Mouse (Mus musculus) midbrain, embryonic 12.5 days (tissue): ENCODE results near the gene Pnma5. TPM values are rescaled to one million over a fixed set of nuclear protein-coding genes. Genes with fewer than 3 reads are reported as not detected.
"Not testable (repeated sequence)": the region's sequence is repeated elsewhere in the genome, so short reads cannot be mapped to it uniquely, and the experiment has no call there.

Source experiments
- ATAC-seq: fragments of 200-750 bp; cut with Nextera tagmentation; 2 replicates; pipeline ENCODE4 v1.8.0; 2017; ENCODE audit warnings: low read depth, moderate TSS enrichment, moderate library complexity; ENCODE audit not compliant: low FRiP score
- H3K27ac ChIP-seq: fragments of 300-500 bp; sonication (generic); replicated peaks from 2 replicates; pipeline ENCODE4 v1.5.1; 2016; ENCODE audit warnings: mild to moderate bottlenecking
- H3K27me3 ChIP-seq: fragments of 300-500 bp; sonication (generic); 2 replicates; pipeline ENCODE4 v1.6.1; 2016; ENCODE audit warnings: mild to moderate bottlenecking
- H3K36me3 ChIP-seq: fragments of 300-500 bp; sonication (generic); 2 replicates; pipeline ENCODE4 v1.6.1; 2016
- H3K4me1 ChIP-seq: fragments of 300-500 bp; sonication (generic); 2 replicates; pipeline ENCODE4 v1.6.1; 2016
- H3K4me2 ChIP-seq: fragments of 300-500 bp; sonication (generic); replicated peaks from 2 replicates; pipeline ENCODE4 v1.6.1; 2016; ENCODE audit warnings: mild to moderate bottlenecking, moderate library complexity
- H3K4me3 ChIP-seq: fragments of 300-500 bp; sonication (generic); 2 replicates; pipeline ENCODE4 v1.5.1; 2016; ENCODE audit warnings: mild to moderate bottlenecking
- H3K9ac ChIP-seq: fragments of 300-500 bp; sonication (generic); replicated peaks from 2 replicates; pipeline ENCODE4 v1.6.1; 2016; ENCODE audit warnings: mild to moderate bottlenecking, moderate library complexity
- H3K9me3 ChIP-seq: fragments of 300-500 bp; sonication (generic); 2 replicates; pipeline ENCODE4 v1.6.1; 2016; ENCODE audit warnings: mild to moderate bottlenecking
- WGBS: fragments of 180-500 bp; shearing (Covaris S2); methylation state at CpG from one replicate; pipeline ENCODE4 v1.1.7; 2016; 5-methylcytosine and 5-hydroxymethylcytosine counted together
- polyA plus RNA-seq: library from polyadenylated mRNA; unstranded; fragments of >200 nt; fragmentation: Nextera tagmentation; extraction: Ambion mirVana; gene quantifications from 2 replicates; pipeline ENCODE4 v1.2.1, GENCODE M21; 2016

Gene Pnma5
- polyA plus RNA-seq = 0.14 TPM in 1 of 2 replicates, not detected in the other

DNA sequence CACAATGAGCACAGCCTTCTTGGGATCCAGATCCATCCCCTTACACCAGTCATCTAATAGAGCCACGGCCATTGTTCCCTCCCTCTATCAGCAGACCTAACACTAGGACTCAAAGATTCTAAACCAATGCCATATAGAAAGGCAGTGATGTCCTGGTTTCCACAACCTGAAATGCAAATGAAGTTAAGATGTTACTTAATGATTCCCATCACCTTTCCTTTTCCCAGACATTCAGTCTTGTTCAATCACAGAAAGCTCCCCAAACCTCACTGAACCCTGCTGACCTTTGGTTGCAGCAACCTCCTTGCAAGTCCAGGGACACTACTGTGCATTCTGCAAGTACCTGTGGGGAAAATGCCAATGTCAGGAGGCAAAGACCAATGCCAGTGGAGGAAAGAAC, at the start of gene Pnma5:
Gene Pnma5, minus strand, starts transcription at position 101 of the 400 bp plus-strand sequence.
- Histone ChIP-seq H3K9me3 (no peaks in the 10 kb centered on the region), H3K4me2 (no peak within 1 kb of the TSS), H3K4me3 (no peak within 1 kb of the TSS), H3K36me3 (no peaks in the 10 kb centered on the region), H3K27me3 (no peaks in the 10 kb centered on the region), H3K9ac (no peak within 1 kb of the TSS), H3K4me1 (no peaks in the 10 kb centered on the region), H3K27ac (no peak within 1 kb of the TSS)
- 81% methylated on average over 1 of the region's 1 CpGs for WGBS
- no peak for ATAC-seq

DNA sequence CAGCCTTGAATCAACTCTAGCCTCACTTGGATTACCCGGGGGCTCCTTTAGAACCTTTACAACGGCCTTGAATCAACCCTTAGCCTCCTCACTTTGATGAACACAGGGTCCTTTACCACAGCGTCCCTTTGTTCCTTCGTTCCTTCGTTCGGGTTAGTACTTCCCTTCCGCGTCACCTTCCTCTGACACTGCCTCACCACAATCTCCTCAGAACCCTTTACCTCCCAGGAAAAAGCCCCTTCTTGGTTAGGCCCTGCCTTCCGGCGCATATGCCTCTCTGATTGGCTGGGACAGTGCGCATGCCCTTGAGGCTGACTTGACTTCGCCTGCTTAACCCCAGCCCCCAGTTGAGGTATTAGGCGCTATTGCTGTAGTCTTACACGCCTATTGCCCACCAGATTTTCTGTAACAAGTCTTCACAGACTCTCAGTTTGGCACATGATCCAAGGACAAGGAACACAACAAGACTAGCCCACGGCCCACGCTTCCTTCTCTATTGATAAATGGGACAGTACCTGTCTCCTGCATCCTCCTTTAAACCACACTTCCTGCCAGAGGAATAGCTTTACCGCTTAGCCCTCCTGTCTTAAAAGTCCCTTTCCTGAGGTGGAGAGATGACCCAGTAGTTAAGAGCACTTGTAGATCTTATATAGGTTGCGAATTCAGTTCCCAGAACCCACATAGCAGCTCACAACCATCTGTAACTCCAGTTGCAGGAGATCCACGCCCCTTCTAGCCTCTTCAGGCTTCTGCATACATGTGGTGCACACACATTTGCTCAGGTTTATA, 45.6 kb upstream of the Pnma5 start, which contains the start of gene Xlr4a:
Gene Xlr4a, minus strand, starts transcription at position 212 of the 789 bp plus-strand sequence.
- not testable (repeated sequence) for H3K4me1 ChIP-seq, H3K4me3 ChIP-seq, H3K36me3 ChIP-seq, H3K27ac ChIP-seq, ATAC-seq, H3K4me2 ChIP-seq, H3K9ac ChIP-seq, H3K9me3 ChIP-seq, H3K27me3 ChIP-seq
- 84% methylated on average over 19 of the region's 19 CpGs for WGBS

DNA sequence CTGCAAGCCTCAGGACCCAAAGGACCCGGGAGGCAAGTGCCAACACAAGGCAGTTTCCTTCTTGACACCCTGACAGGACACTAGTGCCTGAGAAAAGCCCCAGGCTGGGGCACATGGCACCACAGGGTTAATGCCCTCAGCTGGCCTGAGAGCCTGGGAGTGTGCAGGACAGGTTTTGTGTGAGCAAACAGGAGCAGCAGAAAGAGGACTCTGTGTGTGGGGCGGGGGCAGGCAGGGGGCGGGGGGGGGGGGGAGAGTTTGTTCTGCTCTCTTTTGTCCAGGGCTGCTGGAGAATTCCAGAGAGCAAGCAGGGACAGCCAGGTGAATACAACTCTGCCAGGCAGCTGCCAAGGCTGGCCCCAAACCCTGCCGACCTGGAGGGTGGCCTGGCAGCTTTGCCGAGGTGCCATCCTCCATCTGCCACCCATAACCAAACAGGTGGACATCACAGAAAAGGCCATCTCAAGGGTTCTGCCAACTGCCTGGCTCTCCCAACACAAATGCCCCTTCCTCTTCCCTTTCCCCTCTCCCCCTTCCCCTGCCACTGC, 29.9 kb upstream of the Pnma5 start:
- H3K4me2 ChIP-seq, H3K36me3 ChIP-seq: not testable (repeated sequence)

DNA sequence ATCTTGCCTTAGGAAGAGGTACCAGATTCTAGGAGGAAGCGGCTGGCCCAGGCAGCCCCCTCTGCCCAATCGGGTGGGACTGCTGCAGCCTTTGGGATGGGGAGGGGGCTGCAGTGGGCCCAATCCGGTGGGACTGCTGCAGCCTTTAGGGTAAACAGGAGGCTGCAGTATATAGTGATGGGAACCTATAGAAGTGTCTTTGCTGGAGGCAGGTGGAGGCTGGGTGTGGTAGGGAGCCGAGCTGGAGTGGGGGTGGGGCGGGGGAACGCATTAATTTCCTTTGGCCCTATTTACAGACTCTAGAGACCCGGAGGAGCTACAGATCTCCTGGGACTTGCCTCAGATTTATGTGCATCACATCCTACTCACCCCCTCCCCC, 27.5 kb upstream of the Pnma5 start, which contains the start of gene Pnma3:
Gene Pnma3, plus strand, starts transcription at position 373 of the 379 bp plus-strand sequence.
- H3K4me3 ChIP-seq = peak within 1 kb of the TSS; percentile 37
- WGBS = 34% methylated on average over 6 of the region's 7 CpGs
- no peaks in the 10 kb centered on the region for H3K9me3 ChIP-seq
- peak within 1 kb of the TSS; percentile 41; the same call in 1 of the 2 replicates for H3K9ac ChIP-seq
- no peaks in the 10 kb centered on the region for H3K27me3 ChIP-seq
- H3K36me3 ChIP-seq = no peaks in the 10 kb centered on the region
- ATAC-seq = peak; percentile 72
- peak within 1 kb of the TSS; percentile 55 for H3K4me2 ChIP-seq
- no peak within 1 kb of the TSS for H3K27ac ChIP-seq
- no peaks in the 10 kb centered on the region for H3K4me1 ChIP-seq

More for the DNA sequence above, 29.9 kb upstream of the Pnma5 start:
- not testable (repeated sequence) for H3K9me3 ChIP-seq, H3K27me3 ChIP-seq, H3K27ac ChIP-seq, H3K9ac ChIP-seq, ATAC-seq, H3K4me1 ChIP-seq, H3K4me3 ChIP-seq
- WGBS = 80% methylated on average over 2 of the region's 5 CpGs

DNA sequence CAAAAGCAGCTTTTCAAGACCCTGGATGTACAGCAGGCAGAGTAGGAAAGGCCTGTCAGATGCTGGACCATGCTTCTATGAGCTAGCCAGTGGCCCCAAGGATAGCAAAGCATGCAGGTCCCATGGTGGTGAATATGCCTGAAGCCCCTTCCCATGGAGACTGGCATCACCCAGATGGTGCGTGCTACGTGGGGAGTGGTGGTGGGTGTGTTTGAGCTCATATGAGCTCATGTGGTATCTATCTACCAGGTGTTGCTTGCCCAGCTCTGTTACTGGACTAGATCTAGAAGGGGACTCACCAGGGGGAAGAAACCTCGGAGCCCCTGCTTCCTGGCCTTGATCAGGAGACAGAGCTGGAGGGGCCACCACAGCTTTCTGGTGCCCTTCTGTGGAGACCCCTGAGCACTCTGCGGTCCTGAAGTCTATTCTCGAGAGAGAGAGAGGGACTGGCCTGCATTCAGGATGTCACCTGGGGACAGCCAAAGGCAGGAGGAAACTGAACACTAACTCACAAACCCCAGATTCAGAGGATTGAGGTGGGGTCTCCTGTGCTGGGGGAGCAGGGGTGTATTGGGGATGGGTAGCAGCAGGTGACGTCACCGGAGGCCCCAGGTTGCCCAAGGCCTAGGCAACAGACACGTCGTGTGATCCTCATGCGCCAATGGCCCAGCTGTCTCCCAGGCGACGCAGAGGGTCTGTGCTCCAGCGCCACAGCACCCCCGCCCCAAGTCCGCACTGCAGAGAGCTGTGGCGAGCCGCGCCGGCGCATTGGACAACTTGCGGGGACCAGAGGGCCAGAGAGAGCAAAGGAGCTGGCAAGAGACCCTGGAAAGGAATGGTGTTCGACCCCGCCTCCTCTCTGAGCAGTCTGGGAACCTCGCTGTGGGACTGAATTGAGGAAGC, 26.9 kb upstream of the Pnma5 start:
- H3K27ac ChIP-seq = no peak overlapping the region
- ATAC-seq = peak; percentile 90
- H3K27me3 ChIP-seq = no peaks in the 10 kb centered on the region
- no peaks in the 10 kb centered on the region for H3K4me1 ChIP-seq
- peak overlapping the region; percentile 37 for H3K4me3 ChIP-seq
- H3K9ac ChIP-seq = peak overlapping the region; percentile 41; the same call in 1 of the 2 replicates
- H3K9me3 ChIP-seq = no peaks in the 10 kb centered on the region
- whole genome bisulfite sequencing = 34% methylated on average over 24 of the region's 24 CpGs
- peak overlapping the region; percentile 55 for H3K4me2 ChIP-seq
- H3K36me3 ChIP-seq = no peaks in the 10 kb centered on the region

DNA sequence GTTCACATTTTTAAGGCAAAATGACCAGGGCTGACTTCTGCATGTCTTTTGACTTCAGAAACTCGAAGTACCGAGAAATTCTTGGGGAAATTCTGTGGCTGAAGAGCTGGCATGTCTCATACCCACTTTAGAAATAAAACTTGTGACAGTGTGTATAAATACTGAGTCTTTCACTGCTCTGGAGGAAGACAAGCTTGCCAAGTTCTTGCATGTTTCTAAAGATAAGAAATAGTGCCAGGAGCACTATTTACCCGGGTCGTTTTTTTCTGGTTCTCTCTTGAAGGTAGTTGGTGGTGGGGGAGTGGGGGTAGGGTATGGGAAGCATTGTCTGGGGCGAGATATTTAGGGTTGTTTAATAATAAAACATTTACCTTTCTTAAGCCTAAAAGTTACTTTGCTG, 25.4 kb upstream of the Pnma5 start:
- Histone ChIP-seq H3K9me3 (no peaks in the 10 kb centered on the region), H3K27ac (no peak overlapping the region), H3K4me2 (no peak overlapping the region), H3K27me3 (no peaks in the 10 kb centered on the region), H3K4me1 (no peaks in the 10 kb centered on the region), H3K4me3 (no peak overlapping the region), H3K9ac (no peak overlapping the region), H3K36me3 (no peaks in the 10 kb centered on the region)
- no peak for ATAC-seq
- 60% methylated on average over 5 of the region's 5 CpGs for WGBS

DNA sequence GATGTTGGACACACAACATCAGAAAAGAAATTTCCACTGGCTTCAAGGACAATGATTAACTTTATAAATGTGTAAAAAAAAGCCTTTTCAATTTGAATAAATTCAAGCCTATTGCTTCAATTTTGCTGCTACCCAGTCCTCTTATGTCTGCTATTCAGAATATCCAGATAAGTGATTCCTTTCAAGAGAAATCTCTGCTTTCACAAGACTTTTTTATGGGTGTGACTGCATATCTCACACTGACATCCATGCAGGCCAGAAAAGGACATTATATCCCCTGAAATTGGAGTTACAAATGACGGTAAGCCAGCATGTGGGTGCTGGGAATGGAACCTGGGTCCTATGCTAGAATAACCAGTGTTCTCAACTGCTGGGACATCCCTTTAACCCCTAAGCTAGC, 24.6 kb upstream of the Pnma5 start:
- Histone ChIP-seq H3K27me3 (no peaks in the 10 kb centered on the region), H3K27ac (no peak overlapping the region), H3K4me3 (no peak overlapping the region), H3K4me1 (no peaks in the 10 kb centered on the region), H3K36me3 (no peaks in the 10 kb centered on the region), H3K9me3 (no peaks in the 10 kb centered on the region), H3K4me2 (no peak overlapping the region), H3K9ac (no peak overlapping the region)
- 83% methylated on average over 1 of the region's 1 CpGs for WGBS
- ATAC-seq = no peak

DNA sequence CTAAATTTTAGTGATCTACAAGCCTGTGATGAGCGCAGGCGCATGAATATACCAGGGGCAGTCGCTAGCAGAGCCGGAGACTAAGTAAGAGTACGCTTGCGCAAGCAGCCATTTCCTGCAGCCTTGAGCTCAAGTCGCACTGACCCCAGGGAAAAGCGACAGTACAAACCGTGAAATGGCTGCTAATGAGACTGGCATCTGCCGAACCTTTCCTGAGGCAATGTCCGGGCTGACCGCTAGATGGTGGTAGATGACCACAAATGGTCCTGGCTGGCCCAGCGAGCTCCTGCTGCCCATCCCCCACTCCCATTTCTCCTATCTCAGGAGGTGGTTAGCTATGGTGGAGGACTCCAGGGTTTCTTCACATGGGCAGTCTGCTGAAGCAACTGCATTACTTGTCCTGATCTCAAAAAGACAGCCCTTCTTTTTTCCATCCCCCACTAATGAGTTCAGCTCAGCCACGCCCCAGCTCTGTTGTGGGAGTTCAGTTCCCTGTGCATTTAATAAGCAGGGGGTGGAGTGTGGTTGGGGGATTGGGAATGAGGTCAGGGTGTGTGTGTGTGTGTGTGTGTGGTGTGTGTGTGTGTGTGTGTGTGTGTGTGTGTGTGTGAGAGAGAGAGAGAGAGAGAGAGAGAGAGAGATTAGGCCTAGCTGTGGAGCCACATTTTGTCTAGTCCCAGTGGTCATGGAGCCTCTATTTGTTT, 17.1 kb upstream of the Pnma5 start:
- Histone ChIP-seq H3K27me3 (no peaks in the 10 kb centered on the region), H3K4me1 (no peaks in the 10 kb centered on the region), H3K9me3 (no peaks in the 10 kb centered on the region), H3K4me2 (0 out of 2 replicates have a peak overlapping the region, but pooled peaks have one; percentile 15), H3K9ac (no peak overlapping the region), H3K36me3 (no peaks in the 10 kb centered on the region), H3K27ac (peak overlapping the region; percentile 39; the same call in 1 of the 2 replicates), H3K4me3 (no peak overlapping the region)
- WGBS = 20% methylated on average over 14 of the region's 14 CpGs
- peak; percentile 96 for ATAC-seq

DNA sequence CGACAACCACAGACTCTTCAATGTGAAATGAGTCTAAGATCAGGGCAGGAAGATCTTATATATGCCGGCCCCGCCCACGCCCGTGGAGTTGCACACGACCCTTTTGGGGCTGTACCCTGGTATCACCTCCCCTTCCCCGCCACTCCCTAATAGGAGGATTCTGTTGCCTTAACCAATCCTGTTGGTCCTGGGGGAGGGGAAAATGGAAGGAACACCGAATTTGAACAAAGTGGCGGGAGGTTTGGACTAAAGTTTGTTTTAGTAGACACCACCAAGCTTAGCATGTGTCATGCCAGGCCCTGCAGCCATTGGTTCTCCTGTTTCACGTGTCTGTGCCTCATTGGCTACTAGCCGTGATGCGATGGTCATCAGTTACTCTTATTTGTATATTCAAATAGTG, 2.8 kb upstream of the Pnma5 start:
- ATAC-seq = no peak
- H3K4me3 ChIP-seq = no peak overlapping the region
- H3K9ac ChIP-seq = no peak overlapping the region
- H3K27ac ChIP-seq = no peak overlapping the region
- H3K4me1 ChIP-seq = no peaks in the 10 kb centered on the region
- H3K9me3 ChIP-seq = no peaks in the 10 kb centered on the region
- WGBS = 88% methylated on average over 12 of the region's 12 CpGs
- H3K27me3 ChIP-seq = no peaks in the 10 kb centered on the region
- H3K36me3 ChIP-seq = no peaks in the 10 kb centered on the region
- H3K4me2 ChIP-seq = no peak overlapping the region

DNA sequence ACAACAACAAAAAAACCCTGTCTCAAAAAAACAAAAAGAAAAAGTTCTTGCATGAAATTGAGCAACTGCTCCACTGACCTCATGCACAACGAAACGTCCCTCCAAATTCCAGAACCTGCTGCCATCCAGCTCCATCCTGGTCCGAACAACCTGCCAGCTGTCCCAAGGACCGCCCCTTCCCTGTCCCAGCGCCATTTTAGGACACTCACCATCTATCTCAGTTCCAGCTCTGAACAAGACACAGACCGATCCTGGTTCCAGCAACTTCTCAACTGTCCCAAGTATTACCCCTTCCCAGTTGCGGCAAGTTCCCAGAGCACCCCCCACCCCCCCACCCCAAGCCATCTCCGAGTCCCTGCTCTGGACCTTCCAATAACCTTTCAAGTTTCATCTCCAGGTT, 1.9 kb upstream of the Pnma5 start:
- WGBS = 91% methylated on average over 8 of the region's 8 CpGs
- Histone ChIP-seq H3K9ac (no peak overlapping the region), H3K27me3 (no peaks in the 10 kb centered on the region), H3K27ac (no peak overlapping the region), H3K4me2 (no peak overlapping the region), H3K4me1 (no peaks in the 10 kb centered on the region), H3K36me3 (no peaks in the 10 kb centered on the region), H3K4me3 (no peak overlapping the region), H3K9me3 (no peaks in the 10 kb centered on the region)
- ATAC-seq = no peak

DNA sequence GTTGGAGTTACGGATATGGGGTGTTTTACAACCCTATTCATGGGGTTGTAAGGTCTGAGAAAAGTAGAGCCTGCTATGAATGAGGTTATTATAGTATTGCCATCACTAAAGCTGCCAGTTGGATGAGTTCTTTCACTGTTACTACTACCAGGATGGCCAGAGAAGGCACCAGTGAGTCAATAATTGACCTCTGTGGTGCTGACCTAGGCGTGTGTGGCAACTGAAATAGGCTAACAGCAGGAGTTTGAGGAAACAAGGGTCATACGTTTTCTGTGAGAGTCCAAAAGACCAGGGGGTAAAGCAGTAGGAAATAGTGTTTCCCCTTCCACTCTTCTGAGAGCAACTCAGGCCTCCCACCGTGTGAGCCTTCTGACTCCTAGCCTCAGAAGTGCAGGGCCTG, 24.1 kb downstream of the Pnma5 start:
- Histone ChIP-seq H3K27me3 (no peaks in the 10 kb centered on the region), H3K36me3 (no peaks in the 10 kb centered on the region), H3K27ac (no peak overlapping the region), H3K9ac (no peak overlapping the region), H3K9me3 (no peaks in the 10 kb centered on the region), H3K4me1 (no peaks in the 10 kb centered on the region), H3K4me2 (no peak overlapping the region), H3K4me3 (no peak overlapping the region)
- WGBS = 63% methylated on average over 4 of the region's 4 CpGs
- ATAC-seq = no peak
